In the genomic region with DNA sequence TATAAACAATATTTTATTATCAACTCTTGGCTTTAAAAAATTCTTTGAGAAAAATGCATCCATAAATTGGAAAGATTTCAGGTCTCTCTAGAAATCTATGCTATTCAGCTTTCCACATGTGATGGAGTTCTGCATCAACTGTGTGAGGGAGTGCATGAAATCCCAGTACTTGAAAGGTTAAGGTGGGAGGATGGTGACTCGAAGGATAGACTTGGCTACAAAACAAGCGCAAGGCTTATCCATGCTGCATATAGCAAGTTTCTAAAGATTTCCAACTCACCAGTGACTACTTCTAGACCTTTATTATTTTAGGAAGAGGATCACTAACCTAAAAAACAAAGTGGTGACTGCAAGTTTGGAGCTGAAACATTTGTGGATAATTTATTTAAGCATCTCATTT, we compare ENCODE assay signal across 11 mouse cellular contexts.
"Had no signal": no experiment of that assay in that cellular context is flagged by ENCODE, and none has a peak within 500 bp of the region (broad histone marks: within the 10 kb centered on the region; RNA-seq: fewer than 3 reads in every experiment).

No protein-coding gene starts in this region.

- DNase-seq: retina, postnatal 1 day; right cerebral cortex, adult 18-20 months; right cerebral cortex, postnatal 14 days; right cerebral cortex, postnatal 25 days; right cerebral cortex, postnatal 4 days; spleen, adult 18-20 months; thymus, adult 2 months; thymus, postnatal 14 days; thymus, postnatal 25 days; thymus, postnatal 36 days; thymus, postnatal 4 days had no signal
